Mouse (Mus musculus): Measurements from ENCODE around the gene Map3k1. TPM values are rescaled to one million over a fixed set of nuclear protein-coding genes. Genes with fewer than 3 reads are reported as not detected.

Map3k1 gene
- total RNA-seq (2021) = 10 to 100 TPM; 11.9 to 13.4 TPM
- long read RNA-seq, experiment 1 = 0 reads
- long read RNA-seq, experiment 2, full-length matches to known transcripts = 1 of 3 reads
- long read RNA-seq, experiment 2, partial matches to known transcripts = 0 of 3 reads
- long read RNA-seq, experiment 2, other reads (novel, unspliced or antisense) = 2 of 3 reads

DNA sequence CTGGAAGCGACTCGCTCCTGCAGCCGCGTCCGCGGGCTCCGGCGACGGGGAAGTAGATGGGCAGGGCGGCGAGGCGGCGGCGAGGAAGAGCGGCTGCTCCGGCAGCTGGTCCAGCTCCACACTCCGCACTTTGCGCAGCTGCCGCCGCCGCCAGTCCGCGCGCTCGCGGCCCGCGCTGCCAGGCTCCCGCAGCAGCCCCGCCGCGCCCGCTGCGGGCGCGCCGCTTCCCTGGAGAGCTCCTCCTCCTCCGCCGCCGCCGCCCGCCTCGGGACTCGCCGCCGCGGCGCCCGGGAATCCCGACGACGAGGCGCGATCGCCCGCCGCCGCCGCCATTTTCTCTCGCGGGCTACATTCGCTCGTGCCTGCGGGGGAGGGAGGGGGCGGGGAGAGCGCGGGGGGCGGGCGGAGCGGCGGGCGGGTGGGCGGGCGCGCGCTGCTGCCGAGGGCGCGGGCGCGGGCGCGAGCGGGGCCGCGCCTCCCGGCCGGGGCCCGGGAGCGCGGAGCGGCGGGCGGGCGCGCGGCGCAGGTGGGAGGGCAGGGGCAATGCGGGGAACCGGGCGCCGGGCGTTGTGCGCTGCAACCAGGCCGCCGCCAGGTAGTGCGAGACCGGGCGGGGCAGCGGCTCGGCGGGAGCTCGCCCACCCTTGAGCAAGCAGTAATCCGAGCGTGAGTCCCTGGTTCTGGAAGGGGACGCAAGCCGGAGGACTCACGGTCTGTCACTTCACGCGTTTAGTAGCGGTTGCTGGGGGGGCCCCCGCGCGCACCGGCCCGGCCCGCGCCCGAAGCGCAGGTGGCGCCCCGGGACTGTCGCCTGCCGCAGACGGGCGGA lies at the start of gene Map3k1:
TSS of gene Map3k1 (minus strand) at position 357 of the 829 bp plus-strand sequence.
- DNase-seq = peak; percentile 73
- intact Hi-C loops (cut with DNase I; ENCODE audit: low total_unique reads) = no loop called here

GRCm38 (mm10) chr13:111856786-111857455 lies 48.1 kb upstream of the Map3k1 start:
- DNase-seq = no peak
- intact Hi-C loops (cut with DNase I; ENCODE audit: low total_unique reads) = no loop called here

DNA sequence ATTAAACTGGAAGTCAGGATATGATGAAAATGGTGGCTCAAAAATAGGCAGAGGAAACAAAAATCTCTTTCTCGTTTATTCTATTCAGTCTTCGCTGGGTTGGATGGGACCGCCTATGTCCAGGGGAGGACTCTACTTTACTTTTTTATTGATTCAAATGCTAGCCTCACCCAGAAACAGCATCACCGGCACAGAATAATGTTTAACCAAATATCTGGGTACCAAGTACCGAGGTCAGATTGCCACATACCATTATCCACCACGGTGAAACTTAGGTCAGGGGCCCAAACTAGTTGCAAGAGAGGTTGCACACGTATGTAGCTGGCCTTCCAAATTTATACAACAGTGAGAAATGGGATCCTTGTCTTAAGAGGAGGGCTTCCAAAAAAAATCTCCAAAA lies 47.4 kb upstream of the Map3k1 start:
- intact Hi-C loops (cut with DNase I; ENCODE audit: low total_unique reads) = no loop called here
- no peak for DNase-seq

DNA sequence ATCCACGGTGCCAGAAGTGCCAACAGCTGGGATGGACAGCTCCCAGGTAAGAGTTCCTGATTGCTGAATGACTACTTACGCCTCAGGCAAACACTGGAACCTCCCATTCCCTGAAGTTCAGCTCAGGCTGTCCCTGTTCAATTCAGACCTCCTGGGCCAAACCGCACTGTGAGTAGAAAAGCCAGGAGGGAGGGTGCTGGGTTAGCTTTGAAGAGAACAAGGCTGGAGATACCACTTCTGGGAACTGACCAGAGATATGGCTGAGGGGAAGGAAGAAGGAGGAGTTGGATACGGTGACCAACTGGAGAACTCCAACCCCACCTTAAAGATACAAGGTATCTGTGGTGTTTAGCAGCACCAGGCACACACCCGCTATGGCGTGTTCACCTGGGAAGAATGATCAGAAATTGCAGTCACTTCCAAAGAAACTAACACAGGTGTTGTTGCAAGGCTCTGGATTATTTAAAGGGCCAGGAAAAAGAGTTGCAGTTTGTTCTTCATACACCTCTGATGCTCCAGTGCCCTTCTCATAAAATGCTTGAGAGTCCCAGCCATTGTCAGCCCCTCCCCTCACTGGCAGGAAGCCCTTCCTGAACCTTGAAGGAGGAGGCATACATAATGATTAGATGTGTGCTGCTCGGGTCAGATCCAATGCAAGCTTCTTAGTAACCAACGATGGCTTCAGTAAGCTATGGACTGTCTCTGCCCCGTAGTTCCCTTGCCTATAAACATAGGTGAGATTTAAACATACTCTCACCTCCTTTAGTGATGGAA lies 43.8 kb upstream of the Map3k1 start:
- intact Hi-C loops (cut with DNase I; ENCODE audit: low total_unique reads) = no loop called here

DNA sequence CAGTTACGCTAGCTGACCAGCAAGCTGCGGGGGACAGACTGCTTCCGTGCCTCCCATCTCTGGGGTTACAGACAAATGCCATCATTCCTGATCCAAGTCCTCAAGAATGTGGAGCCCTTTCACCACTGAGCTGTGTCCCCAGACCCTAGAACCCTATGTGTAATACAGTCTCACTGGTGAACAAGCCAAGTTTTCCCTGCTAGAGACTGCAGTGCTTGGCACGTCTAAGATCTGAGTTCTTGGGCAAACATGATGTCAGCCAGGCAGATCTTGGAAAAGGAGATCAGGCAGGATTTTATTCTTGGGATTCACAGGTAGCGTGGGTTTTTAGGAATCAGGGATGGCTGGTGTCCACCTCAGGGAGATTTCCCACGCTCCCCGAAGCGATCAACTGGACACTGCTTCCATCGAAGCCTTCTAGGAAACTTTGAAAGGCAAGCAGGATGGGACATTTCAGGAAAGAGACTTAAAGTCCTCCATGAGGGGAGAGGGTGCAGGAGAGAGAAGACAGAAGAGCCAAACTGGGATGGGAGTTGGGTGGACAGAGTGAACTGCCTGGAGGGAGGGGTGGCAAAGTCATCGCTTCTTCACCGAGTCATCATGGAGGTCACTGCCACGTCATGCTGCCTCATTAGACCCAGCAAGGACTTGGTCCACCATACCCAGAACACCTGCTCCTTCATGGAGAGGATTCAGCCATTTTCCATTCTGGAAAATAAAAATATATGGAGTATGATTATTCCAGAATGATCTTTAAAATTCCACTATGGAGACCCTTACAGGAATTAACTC lies 41.4 kb upstream of the Map3k1 start:
- no peak for DNase-seq

More for the DNA sequence above, 43.8 kb upstream of the Map3k1 start:
- no peak for DNase-seq

GRCm38 (mm10) chr13:111845471-111845870 lies 36.7 kb upstream of the Map3k1 start:
- no peak for DNase-seq
- intact Hi-C loops (cut with DNase I; ENCODE audit: low total_unique reads) = no loop called here

More for the DNA sequence above, 41.4 kb upstream of the Map3k1 start:
- intact Hi-C loops (cut with DNase I; ENCODE audit: low total_unique reads) = no loop called here

DNA sequence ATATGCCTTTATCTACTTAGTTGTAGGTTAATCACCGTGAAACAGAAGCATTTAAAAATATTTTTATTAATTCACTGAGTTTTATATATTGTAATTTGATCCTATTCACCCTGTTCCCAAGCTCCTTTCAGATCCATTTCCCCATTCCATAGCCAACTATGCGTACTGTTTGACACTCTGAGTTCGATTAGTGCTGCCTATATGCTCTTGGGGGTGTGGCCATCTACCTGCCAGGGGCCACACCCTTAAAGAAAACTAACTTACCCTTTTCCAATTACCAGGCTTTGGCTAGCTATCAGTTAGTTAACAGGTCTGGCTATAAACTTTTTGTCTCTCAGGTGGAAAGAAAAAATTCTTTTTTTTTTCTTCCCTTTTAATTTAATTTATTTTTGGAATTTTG lies 35.5 kb upstream of the Map3k1 start:
- intact Hi-C loops (cut with DNase I; ENCODE audit: low total_unique reads) = no loop called here
- DNase-seq = no peak

- DNase-seq = no peak
- intact Hi-C loops (cut with DNase I; ENCODE audit: low total_unique reads) = no loop called here
Measured at GRCm38 (mm10) chr13:111835787-111836186, 27.0 kb upstream of the Map3k1 start.

GRCm38 (mm10) chr13:111834613-111835012 lies 25.8 kb upstream of the Map3k1 start:
- DNase-seq = no peak
- intact Hi-C loops (cut with DNase I; ENCODE audit: low total_unique reads) = no loop called here

DNA sequence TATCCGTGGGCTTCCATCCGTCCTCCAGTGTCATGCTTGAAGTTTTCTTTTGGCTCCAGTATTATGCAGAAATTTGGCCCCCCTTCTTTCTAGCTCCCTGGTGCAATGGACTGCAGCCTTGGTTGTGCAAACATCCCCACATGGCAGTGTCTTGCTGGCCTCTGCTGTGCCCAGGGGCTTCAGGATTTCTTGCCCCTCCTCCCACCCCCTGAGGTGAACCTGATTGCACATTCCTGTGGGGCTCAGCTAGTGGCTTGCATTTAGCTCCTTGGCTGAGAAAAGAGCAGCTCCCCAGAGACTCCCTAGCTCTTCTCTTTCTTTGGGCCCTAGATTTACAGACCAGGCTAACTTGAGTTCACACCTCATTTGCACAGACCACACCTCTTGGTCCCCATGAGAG lies 20.7 kb upstream of the Map3k1 start:
- intact Hi-C loops (cut with DNase I; ENCODE audit: low total_unique reads) = no loop called here
- no peak for DNase-seq

DNA sequence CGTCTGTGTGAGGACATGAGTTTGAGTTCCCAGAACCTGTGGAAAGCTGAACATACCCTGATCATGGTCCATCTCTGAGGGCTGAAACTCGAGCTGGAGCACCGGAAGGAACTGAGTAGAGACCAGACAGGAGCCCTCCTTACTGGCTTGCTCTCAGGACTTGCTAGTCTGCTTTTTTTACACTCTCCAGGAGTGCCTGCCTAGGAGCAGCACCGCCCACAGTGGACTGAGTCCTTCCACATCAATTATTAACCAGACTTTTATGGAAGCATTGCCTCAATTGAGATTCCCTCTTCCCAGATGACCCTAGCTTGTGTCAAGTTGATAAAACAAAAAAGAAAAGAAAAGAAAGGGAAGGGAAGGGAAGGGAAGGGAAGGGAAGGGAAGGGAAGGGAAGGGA lies 18.7 kb upstream of the Map3k1 start:
- no peak for DNase-seq
- intact Hi-C loops (cut with DNase I; ENCODE audit: low total_unique reads) = no loop called here

GRCm38 (mm10) chr13:111824178-111824577 lies 15.4 kb upstream of the Map3k1 start:
- DNase-seq = no peak
- intact Hi-C loops (cut with DNase I; ENCODE audit: low total_unique reads) = no loop called here

- intact Hi-C loops (cut with DNase I; ENCODE audit: low total_unique reads) = no loop called here
- no peak for DNase-seq
Measured at GRCm38 (mm10) chr13:111821727-111822375, 13.1 kb upstream of the Map3k1 start.

DNA sequence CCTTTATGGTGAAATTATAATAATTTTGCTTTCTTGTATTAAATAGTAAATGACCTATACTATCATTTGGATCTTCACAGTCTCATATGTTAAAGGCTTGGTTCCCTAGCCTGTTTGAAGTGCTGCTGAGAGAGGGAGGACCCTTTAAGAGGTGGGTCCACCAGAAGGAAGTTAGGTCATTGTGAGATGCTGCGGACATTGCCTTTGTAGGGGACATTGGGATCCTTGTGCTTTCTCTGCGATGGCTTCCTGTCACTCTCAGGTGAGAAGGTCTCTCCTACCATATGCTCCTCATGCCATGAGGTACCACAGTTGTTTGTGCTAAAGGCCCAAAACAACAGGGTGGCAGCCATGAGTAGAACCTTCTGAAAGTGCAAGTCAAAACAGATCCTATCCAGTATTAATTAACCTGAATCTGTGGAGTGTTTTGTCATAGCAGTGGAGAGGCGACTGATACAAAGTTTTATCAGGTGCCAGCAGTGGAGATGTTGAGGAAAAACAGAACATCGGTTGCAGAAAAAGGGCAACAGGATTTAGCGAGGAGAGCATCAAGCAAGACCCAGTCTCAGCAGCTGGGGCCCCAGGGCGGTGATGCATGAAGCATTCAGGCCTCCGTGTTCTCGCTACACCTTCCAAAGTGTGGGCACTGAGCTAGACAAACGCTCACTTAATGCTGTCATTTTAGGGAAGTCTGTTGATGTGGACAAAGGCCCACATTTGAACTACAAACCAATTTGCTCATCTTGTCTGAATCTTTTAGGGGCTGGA lies 11.0 kb upstream of the Map3k1 start:
- DNase-seq = no peak
- intact Hi-C loops (cut with DNase I; ENCODE audit: low total_unique reads) = no loop called here

DNA sequence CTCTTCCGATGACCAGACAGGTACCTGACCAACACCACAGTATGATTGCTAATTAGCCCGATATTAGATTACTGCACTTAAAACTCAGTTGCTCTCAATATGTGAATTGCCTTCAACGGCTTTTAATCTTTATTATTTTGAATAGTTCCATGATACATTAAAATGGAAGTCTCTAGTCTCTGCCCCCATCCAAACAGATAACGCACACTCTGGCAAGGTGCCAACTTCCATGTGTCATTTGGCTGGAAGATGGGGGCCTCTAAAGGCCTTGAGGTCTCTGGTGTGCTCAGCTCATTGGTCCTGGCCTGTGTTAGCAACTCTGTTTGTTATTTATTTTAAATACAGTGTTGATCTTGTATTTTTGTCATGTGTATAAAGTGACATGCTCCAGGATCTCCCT lies 10.3 kb upstream of the Map3k1 start:
- intact Hi-C loops (cut with DNase I; ENCODE audit: low total_unique reads) = no loop called here
- DNase-seq = no peak

DNA sequence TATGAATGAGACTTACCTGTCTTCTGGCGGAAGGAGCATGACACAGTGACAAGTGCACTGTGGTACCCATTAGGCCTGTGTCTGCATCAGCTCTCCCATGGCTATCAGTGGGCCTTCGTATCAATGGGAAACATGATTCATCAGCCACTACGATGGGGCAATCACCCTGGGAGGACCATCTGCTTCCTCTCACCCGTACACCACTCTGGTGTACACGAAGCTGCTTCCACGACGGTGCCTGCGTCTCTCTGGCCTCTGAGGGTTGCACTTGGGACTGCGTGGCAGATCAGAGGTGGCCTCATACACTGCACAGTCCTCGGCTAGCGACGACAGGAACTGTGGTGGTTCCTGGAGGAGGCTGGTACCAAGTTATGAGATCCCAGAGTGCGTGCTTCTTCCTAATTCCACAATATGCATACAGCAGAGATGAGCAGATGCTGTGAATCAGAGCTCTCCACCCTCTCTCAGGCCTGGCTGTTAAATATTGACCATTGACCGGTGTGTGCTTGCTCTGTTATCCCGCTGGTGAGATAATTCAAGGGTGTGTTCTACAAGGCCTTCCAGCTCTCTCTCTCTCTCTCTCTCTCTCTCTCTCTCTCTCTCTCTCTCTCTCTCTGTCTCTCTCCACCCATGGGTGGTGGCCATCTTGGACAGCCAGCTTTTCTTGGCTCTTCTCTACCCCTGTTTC lies 9.6 kb upstream of the Map3k1 start:
- no peak for DNase-seq
- intact Hi-C loops (cut with DNase I; ENCODE audit: low total_unique reads) = no loop called here

DNA sequence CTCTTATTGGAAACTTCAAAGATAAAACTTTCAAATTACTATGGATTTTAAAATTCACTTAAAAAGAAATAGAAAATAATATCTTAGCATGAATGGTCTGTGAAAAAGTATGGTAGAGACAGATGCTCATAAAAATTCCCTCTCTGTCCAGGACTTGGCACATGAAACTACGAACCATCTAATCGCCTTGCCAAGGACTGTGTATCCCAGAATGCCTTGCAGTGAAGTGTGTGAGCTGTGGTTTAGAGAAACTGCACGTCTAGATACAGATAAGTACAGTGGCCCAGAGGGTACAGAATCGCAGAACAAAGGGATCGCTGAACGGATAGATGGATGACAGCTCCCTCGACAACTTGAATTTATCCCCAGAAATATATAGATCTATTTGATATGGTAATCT lies 9.0 kb upstream of the Map3k1 start:
- no peak for DNase-seq
- intact Hi-C loops (cut with DNase I; ENCODE audit: low total_unique reads) = no loop called here
